Mouse (Mus musculus) heart, embryonic 10.5 days (tissue): ENCODE measurements at regions not wholly inside any gene's neighbourhood (a gene's known extent, or its start where the extent isn't known, plus 50 kb on each side); places are given as distances from the start of the nearest gene placed in this dataset.

Experiments used
- DNase-seq: peaks from one replicate; pipeline ENCODE4 v3.0.0-alpha.2; 2017; ENCODE audit warnings: low spot score
- H3K27ac ChIP-seq: fragments of 300-500 bp; sonication (generic); 2 replicates; pipeline ENCODE4 v1.5.1; 2016; ENCODE audit warnings: mild to moderate bottlenecking
- H3K27me3 ChIP-seq: fragments of 300-500 bp; sonication (generic); 2 replicates; pipeline ENCODE4 v1.6.1; 2016; ENCODE audit warnings: mild to moderate bottlenecking; ENCODE audit not compliant: poor library complexity, insufficient read depth, severe bottlenecking
- H3K36me3 ChIP-seq: fragments of 300-500 bp; sonication (generic); 2 replicates; pipeline ENCODE4 v1.6.1; 2016; ENCODE audit warnings: mild to moderate bottlenecking, moderate library complexity
- H3K4me1 ChIP-seq: fragments of 300-500 bp; sonication (generic); 2 replicates; pipeline ENCODE4 v1.6.1; 2016; ENCODE audit warnings: mild to moderate bottlenecking
- H3K4me3 ChIP-seq: fragments of 300-500 bp; sonication (generic); 2 replicates; pipeline ENCODE4 v1.5.1; 2016; ENCODE audit warnings: mild to moderate bottlenecking, moderate library complexity
- H3K9me3 ChIP-seq: fragments of 300-500 bp; sonication (generic); 2 replicates; pipeline ENCODE4 v1.6.1; 2016; ENCODE audit warnings: mild to moderate bottlenecking, moderate library complexity
- WGBS: fragments of 180-500 bp; shearing (Covaris S2); methylation state at CpG from one replicate; pipeline ENCODE4 v1.1.7; 2016; 5-methylcytosine and 5-hydroxymethylcytosine counted together

DNA sequence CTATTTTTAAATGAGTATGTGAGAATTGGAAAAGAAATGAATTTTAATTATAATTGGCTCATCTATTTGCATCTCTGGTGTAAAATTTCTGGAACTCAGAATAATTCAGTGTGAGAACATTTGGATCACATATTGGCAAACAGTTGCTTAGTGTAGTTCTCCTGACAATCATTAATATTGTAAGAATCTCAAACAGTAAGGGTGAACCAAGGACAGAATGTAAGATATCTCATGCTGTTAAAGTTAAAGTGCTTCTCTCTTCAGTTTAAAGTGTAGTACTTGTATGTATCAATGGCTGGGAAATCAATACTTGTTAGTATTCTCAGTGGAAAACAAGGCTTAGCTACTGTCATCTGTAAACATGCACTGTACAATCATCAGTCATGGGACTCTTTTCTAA lies 238.0 kb upstream of the Epha5 start:
- no peaks in the 10 kb centered on the region for H3K9me3 ChIP-seq
- H3K27ac ChIP-seq = no peak overlapping the region
- no peak overlapping the region for H3K4me3 ChIP-seq
- no peaks in the 10 kb centered on the region for H3K27me3 ChIP-seq
- no peaks in the 10 kb centered on the region for H3K36me3 ChIP-seq
- no peak for DNase-seq
- no peaks in the 10 kb centered on the region for H3K4me1 ChIP-seq

- DNase-seq = no peak
- WGBS = 82% methylated on average over 3 of the region's 3 CpGs
- H3K36me3 ChIP-seq = no peaks in the 10 kb centered on the region
These were observed 218.3 kb upstream of the Epha5 start for GRCm38 (mm10) chr5:84635502-84635901.

DNA sequence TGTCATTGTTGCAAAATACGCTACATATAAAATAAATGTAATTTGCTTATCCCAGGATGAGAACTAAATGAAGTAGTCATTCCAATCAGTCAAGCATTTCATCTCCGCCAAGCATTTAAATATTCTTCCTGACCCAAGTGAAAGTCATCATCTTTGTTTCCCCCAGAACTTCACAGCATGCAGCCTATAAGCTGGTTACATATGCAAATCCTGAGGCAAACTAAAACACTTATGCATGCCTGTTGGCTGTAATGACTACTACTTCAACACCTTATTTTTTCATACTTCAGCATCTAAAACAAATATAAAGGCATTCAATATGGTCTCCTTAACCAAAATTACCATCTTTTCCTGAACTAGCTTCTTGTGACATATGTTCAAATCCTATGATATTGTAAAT lies 215.7 kb upstream of the Epha5 start:
- H3K4me3 ChIP-seq = no peak overlapping the region
- no peak for DNase-seq

More at GRCm38 (mm10) chr5:84635502-84635901, 218.3 kb upstream of the Epha5 start:
- Histone ChIP-seq H3K4me1 (no peaks in the 10 kb centered on the region), H3K4me3 (no peak overlapping the region), H3K9me3 (no peaks in the 10 kb centered on the region), H3K27ac (no peak overlapping the region), H3K27me3 (no peaks in the 10 kb centered on the region)

GRCm38 (mm10) chr5:84618194-84618593 lies 201.0 kb upstream of the Epha5 start:
- WGBS = 74% methylated on average over 1 of the region's 1 CpGs
- no peak overlapping the region for H3K27ac ChIP-seq
- no peaks in the 10 kb centered on the region for H3K27me3 ChIP-seq
- no peaks in the 10 kb centered on the region for H3K4me1 ChIP-seq
- H3K9me3 ChIP-seq = no peaks in the 10 kb centered on the region
- DNase-seq = no peak
- no peaks in the 10 kb centered on the region for H3K36me3 ChIP-seq
- H3K4me3 ChIP-seq = no peak overlapping the region

More for the DNA sequence above, 215.7 kb upstream of the Epha5 start:
- no peaks in the 10 kb centered on the region for H3K36me3 ChIP-seq
- no peaks in the 10 kb centered on the region for H3K4me1 ChIP-seq
- H3K27ac ChIP-seq = no peak overlapping the region
- WGBS = 80% methylated on average over 2 of the region's 2 CpGs
- no peaks in the 10 kb centered on the region for H3K9me3 ChIP-seq
- H3K27me3 ChIP-seq = no peaks in the 10 kb centered on the region

- H3K9me3 ChIP-seq = no peaks in the 10 kb centered on the region
These were observed 191.5 kb upstream of the Epha5 start for GRCm38 (mm10) chr5:84608683-84609082.

GRCm38 (mm10) chr5:84565311-84565946 lies 148.2 kb upstream of the Epha5 start:
- 73% methylated on average over 5 of the region's 5 CpGs for WGBS
- Histone ChIP-seq H3K4me1 (no peaks in the 10 kb centered on the region), H3K9me3 (no peaks in the 10 kb centered on the region), H3K4me3 (no peak overlapping the region), H3K36me3 (no peaks in the 10 kb centered on the region), H3K27ac (no peak overlapping the region), H3K27me3 (no peaks in the 10 kb centered on the region)
- DNase-seq = no peak

More at GRCm38 (mm10) chr5:84608683-84609082, 191.5 kb upstream of the Epha5 start:
- H3K36me3 ChIP-seq = no peaks in the 10 kb centered on the region
- no peak for DNase-seq
- no peaks in the 10 kb centered on the region for H3K27me3 ChIP-seq
- H3K4me3 ChIP-seq = no peak overlapping the region
- no peak overlapping the region for H3K27ac ChIP-seq
- WGBS = 73% methylated on average over 2 of the region's 2 CpGs
- no peaks in the 10 kb centered on the region for H3K4me1 ChIP-seq

GRCm38 (mm10) chr5:84519836-84520235 lies 102.7 kb upstream of the Epha5 start:
- Histone ChIP-seq H3K9me3 (no peaks in the 10 kb centered on the region), H3K4me3 (no peak overlapping the region), H3K27me3 (no peaks in the 10 kb centered on the region), H3K27ac (no peak overlapping the region), H3K36me3 (no peaks in the 10 kb centered on the region), H3K4me1 (no peaks in the 10 kb centered on the region)
- no peak for DNase-seq

DNA sequence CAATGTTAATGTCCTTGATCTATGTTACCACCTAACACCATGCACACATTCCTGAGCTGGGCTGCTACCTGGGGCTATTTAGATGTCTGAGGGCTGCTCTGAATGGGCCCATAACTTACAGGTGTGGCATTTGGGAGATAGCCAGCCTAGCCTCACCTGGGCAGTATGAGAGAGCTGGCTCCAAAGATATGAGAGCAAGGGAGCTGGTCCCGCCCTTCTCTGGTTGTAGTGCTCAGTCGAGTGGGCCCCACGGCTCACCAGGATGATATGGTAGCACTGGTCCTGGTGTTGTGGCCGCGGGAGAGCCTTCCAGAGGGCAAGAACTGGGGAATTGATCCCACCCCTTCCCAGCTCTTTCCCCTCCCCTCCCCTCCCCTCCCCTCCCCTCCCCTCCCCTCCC lies 93.0 kb upstream of the Epha5 start:
- Histone ChIP-seq H3K27ac (no peak overlapping the region), H3K27me3 (no peaks in the 10 kb centered on the region), H3K4me3 (no peak overlapping the region), H3K4me1 (no peaks in the 10 kb centered on the region), H3K36me3 (no peaks in the 10 kb centered on the region), H3K9me3 (no peaks in the 10 kb centered on the region)
- DNase-seq = no peak
- WGBS = 62% methylated on average over 5 of the region's 5 CpGs

- H3K4me3 ChIP-seq = no peak overlapping the region
- H3K27ac ChIP-seq = no peak overlapping the region
- no peaks in the 10 kb centered on the region for H3K36me3 ChIP-seq
- no peaks in the 10 kb centered on the region for H3K27me3 ChIP-seq
- H3K4me1 ChIP-seq = no peaks in the 10 kb centered on the region
- no peaks in the 10 kb centered on the region for H3K9me3 ChIP-seq
- no peak for DNase-seq
These were observed 63.8 kb upstream of the Epha5 start for GRCm38 (mm10) chr5:84480978-84481377.
